Mouse (Mus musculus) adrenal gland, adult 2 months (tissue): ENCODE results near the gene Olfr20. TPM values are rescaled to one million over a fixed set of nuclear protein-coding genes. Genes with fewer than 3 reads are reported as not detected.
A peak's percentile ranks its signal among the peaks of the same experiment; 100 is the strongest.
"Not testable (repeated sequence)": the region's sequence is repeated elsewhere in the genome, so short reads cannot be mapped to it uniquely, and the experiment has no call there.

Experiments
- DNase-seq: peaks from one replicate; pipeline ENCODE4 v3.0.0; 2021
- long read RNA-seq: library from polyadenylated mRNA; stranded (forward); transcript quantifications from one replicate; pipeline ENCODE4 v2.0.0, GENCODE M21; 2021
- polyA plus RNA-seq: library from polyadenylated mRNA; depleted of rRNA; stranded (reverse); fragments of >200 nt; gene quantifications from 2 replicates; pipeline ENCODE4 v1.2.3, GENCODE M21; 2012; rRNA removed
- total RNA-seq, 2 experiments: library from RNA; stranded (reverse); gene quantifications; 2 replicates each; pipeline ENCODE4 v1.2.3; 2021

The Olfr20 gene
- total RNA-seq (not detected), polyA plus RNA-seq (0.22 and 0.31 TPM in 2 replicates)
- long read RNA-seq: 0 reads

DNA sequence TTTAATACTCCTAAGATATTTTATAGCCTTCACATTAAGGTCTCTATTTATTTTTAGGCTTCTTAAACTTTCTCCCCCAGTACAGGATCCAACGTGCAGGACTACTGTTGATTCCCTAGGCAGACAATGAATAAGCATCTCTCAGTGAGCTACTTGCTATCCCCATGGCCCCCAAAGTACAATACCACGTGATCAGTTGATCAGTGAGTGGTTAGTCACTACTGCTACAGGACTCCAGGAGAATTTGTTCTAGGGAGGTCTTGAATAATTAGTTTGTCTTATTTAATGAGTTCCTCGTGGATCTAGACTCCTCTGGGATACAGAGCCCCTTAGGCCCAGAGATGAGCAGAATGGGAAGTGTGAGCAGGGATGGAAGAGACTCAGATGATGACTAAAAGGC lies at the start of gene Olfr20:
Gene Olfr20, plus strand, starts transcription at position 301 of the 400 bp plus-strand sequence.
- no peak for DNase-seq

DNA sequence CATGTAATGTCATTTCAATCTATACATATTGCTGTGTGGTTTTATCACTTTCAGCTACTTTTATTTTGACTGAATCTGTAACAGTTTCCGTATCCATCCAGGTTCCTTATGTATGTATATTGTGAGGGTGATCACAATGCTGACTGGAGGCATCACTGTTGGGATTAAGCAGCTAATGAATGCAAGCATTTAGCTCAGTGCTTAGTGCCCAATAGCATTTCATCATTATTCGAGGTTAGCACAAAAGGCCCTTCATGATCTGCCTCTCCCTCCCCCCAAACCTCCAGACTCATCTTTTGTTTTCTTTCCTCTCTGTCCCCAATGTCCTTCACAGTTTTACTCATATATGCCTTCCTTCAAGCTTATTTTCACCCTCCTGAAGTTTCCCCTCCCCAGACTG lies 47.5 kb upstream of the Olfr20 start:
- DNase-seq: no peak

DNA sequence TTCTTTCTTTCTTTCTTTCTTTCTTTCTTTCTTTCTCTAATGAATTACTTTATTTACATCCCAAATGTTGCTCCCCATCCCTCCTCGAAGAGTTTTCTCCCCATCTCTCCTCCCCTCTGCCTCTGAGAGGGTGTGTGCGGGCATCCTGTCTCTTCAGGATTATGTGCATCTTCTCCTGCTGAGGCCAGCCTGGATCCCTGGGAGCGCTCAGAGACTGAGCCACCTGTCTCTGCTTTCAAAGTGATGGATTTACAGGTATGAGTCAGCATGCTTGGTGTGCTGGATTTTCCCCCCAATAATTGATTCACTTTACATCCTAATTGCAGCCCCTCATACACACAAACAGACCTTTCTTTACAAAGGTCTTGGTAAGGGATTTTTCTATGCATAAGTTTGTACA lies 34.6 kb upstream of the Olfr20 start:
- DNase-seq: no peak

- DNase-seq: not testable (repeated sequence)
These were observed 32.0 kb upstream of the Olfr20 start for GRCm38 (mm10) chr11:73318581-73318980.

GRCm38 (mm10) chr11:73321064-73321463 lies 29.5 kb upstream of the Olfr20 start:
- not testable (repeated sequence) for DNase-seq

GRCm38 (mm10) chr11:73323906-73324830 lies 26.4 kb upstream of the Olfr20 start:
- no peak for DNase-seq

- peak; percentile 38 for DNase-seq
These were observed 24.1 kb upstream of the Olfr20 start for GRCm38 (mm10) chr11:73326485-73326886.

DNA sequence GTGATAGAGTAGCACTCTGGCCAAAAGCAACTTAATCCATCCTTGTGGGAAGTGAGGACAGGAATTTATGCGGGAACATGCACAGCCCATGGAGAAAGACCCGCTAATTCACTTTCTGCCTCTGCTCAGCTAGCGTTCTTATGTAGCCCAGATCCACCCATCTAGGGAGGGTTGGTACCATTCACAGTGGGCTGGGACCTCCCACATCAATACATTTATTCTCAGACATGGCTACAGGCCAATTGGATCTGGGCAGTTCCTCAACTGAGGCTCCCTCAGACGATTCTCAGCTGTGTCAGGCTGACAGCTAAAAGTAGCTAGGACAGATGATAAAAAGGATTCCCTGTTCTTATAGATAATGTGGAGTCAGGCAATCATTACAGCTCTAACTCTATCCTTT lies 23.2 kb upstream of the Olfr20 start:
- no peak for DNase-seq

- no peak for DNase-seq
These were observed 21.1 kb upstream of the Olfr20 start, which contains the start of the genes Aspa, Gm49340 and Spata22 for GRCm38 (mm10) chr11:73329442-73329841. Gene Aspa (minus strand): TSS chr11:73329596. Gene Gm49340 (plus strand): TSS chr11:73329741. Gene Spata22 (plus strand): TSS chr11:73329741.

DNA sequence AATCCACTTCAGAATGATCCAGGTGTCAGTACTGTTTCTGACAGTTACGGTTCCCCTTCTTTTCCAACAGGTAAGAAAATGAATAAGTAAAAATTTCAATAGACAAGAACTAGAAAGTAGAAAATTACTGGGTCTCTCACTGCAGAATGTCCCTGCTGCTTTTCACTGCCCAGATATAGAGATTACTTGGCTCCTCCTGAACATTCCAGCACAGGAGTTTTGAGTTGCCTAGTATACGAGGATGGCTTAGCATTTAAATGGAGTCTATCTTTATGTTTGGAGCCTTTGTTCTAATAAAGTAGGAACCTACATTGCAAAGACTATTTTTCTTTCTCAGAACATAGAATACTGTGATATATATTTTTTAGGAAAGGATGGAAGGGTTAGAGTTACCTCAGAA lies 17.2 kb upstream of the Olfr20 start:
- DNase-seq: no peak

DNA sequence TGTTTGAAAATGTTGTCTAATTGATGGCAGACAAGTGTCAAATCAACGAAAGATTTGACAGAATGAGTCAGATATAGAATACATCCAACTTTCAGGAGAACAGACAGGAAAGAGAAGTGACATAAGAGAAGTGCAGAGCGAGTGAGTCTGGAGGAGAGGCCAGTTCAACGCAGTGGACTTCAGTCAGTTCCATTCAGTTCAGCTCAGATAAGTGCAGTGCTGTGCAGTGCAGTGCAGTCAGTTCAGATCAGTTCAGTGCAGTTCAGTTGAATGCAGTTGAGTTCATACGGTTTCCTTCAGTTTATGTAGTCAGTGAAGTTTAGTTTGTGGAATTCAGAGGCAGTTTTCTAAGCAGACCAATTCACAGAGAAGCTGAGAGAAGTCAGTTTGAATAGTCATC lies 13.7 kb upstream of the Olfr20 start:
- no peak for DNase-seq

- no peak for DNase-seq
These were observed 20.4 kb downstream of the Olfr20 start, which contains the start of gene Olfr376 for GRCm38 (mm10) chr11:73370946-73371345. Gene Olfr376 (plus strand): TSS chr11:73371246.

DNA sequence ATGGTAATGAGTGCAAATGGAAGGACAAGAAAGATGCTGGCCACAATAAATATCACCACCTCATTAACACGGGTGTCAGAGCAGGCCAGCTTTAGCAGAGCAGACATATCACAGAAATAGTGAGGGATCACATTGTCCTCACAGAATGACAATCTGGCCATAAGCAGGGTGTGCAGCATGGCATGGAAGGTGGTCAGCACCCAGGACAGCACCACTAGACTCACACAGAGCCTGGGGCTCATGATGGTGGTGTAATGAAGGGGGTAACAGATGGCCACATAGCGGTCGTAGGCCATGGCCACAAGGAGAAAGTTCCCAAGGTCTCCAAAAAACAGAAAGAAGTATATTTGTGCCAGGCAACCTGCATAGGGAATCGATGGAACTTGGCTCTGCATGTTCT lies 44.8 kb downstream of the Olfr20 start:
- DNase-seq: no peak

GRCm38 (mm10) chr11:73399514-73399913 lies 48.9 kb downstream of the Olfr20 start, which contains the start of gene Olfr1:
Gene Olfr1 (minus strand): TSS chr11:73399614.
- no peak for DNase-seq

Other genes starting within 250 kb of the Olfr20 start
- gene Haspin, start 212.5 kb upstream of the Olfr20 start, total RNA-seq: under 1 TPM; 0.35 TPM
- 0.70 and 0.91 TPM in 2 replicates for gene Haspin, start 212.5 kb upstream of the Olfr20 start, polyA plus RNA-seq
- gene P2rx5, start 190.4 kb upstream of the Olfr20 start, total RNA-seq: 10 to 100 TPM in 1 of 2 experiments, 1 to 10 TPM in 1; 4.4 to 10.9 TPM
- 2.3 and 2.9 TPM in 2 replicates for gene P2rx5, start 190.4 kb upstream of the Olfr20 start, polyA plus RNA-seq
- gene Emc6, start 173.7 kb upstream of the Olfr20 start, total RNA-seq: 10 to 100 TPM; 86.1 to 88.7 TPM
- gene Emc6, start 173.7 kb upstream of the Olfr20 start, polyA plus RNA-seq: 91.0 and 117 TPM in 2 replicates
- gene Tax1bp3, start 173.7 kb upstream of the Olfr20 start, total RNA-seq: 10 to 100 TPM; 71.0 to 87.8 TPM
- gene Tax1bp3, start 173.7 kb upstream of the Olfr20 start, polyA plus RNA-seq: 71.0 and 77.0 TPM in 2 replicates
- 10 to 100 TPM; 16.8 to 18.3 TPM for gene Ctns, start 151.7 kb upstream of the Olfr20 start, total RNA-seq
- gene Ctns, start 151.7 kb upstream of the Olfr20 start, polyA plus RNA-seq: 11.1 and 12.5 TPM in 2 replicates
- gene Shpk, start 151.3 kb upstream of the Olfr20 start, total RNA-seq: 10 to 100 TPM in 1 of 2 experiments, 1 to 10 TPM in 1; 8.8 to 12.4 TPM
- 10.0 and 10.9 TPM in 2 replicates for gene Shpk, start 151.3 kb upstream of the Olfr20 start, polyA plus RNA-seq
- gene Trpv1, start 116.5 kb upstream of the Olfr20 start, total RNA-seq: under 1 TPM; 0.21 to 0.26 TPM
- gene Trpv1, start 116.5 kb upstream of the Olfr20 start, polyA plus RNA-seq: 0.62 and 1.0 TPM in 2 replicates
- under 1 TPM; 0.12 to 0.14 TPM for gene Trpv3, start 83.4 kb upstream of the Olfr20 start, total RNA-seq
- 0.04 and 0.09 TPM in 2 replicates for gene Trpv3, start 83.4 kb upstream of the Olfr20 start, polyA plus RNA-seq
- 10 to 100 TPM; 12.9 to 27.6 TPM for gene Aspa, start 21.2 kb upstream of the Olfr20 start, total RNA-seq
- gene Aspa, start 21.2 kb upstream of the Olfr20 start, polyA plus RNA-seq: 0.48 and 0.59 TPM in 2 replicates
- gene Gm49340, start 21.0 kb upstream of the Olfr20 start, total RNA-seq: not detected
- 0.04 TPM in 1 of 2 replicates, not detected in the other for gene Gm49340, start 21.0 kb upstream of the Olfr20 start, polyA plus RNA-seq
- gene Spata22, start 21.0 kb upstream of the Olfr20 start, total RNA-seq: 1 to 10 TPM; 1.1 to 1.5 TPM
- not detected in 2 replicates for gene Spata22, start 21.0 kb upstream of the Olfr20 start, polyA plus RNA-seq
- gene Olfr376, start 20.5 kb downstream of the Olfr20 start, total RNA-seq: not detected
- gene Olfr376, start 20.5 kb downstream of the Olfr20 start, polyA plus RNA-seq: not detected in 2 replicates
- gene Olfr1, start 48.8 kb downstream of the Olfr20 start, total RNA-seq: not detected
- not detected in 2 replicates for gene Olfr1, start 48.8 kb downstream of the Olfr20 start, polyA plus RNA-seq
- gene Olfr378, start 77.7 kb downstream of the Olfr20 start, total RNA-seq: not detected
- not detected in 2 replicates for gene Olfr378, start 77.7 kb downstream of the Olfr20 start, polyA plus RNA-seq
- gene Olfr380, start 106.7 kb downstream of the Olfr20 start, total RNA-seq: not detected
- not detected in 2 replicates for gene Olfr380, start 106.7 kb downstream of the Olfr20 start, polyA plus RNA-seq
- gene Olfr381, start 140.8 kb downstream of the Olfr20 start, total RNA-seq: not detected
- gene Olfr381, start 140.8 kb downstream of the Olfr20 start, polyA plus RNA-seq: not detected in 2 replicates
- gene Olfr382, start 166.4 kb downstream of the Olfr20 start, total RNA-seq: not detected
- gene Olfr382, start 166.4 kb downstream of the Olfr20 start, polyA plus RNA-seq: not detected in 2 replicates
- gene Olfr385, start 242.2 kb downstream of the Olfr20 start, total RNA-seq: not detected
- gene Olfr385, start 242.2 kb downstream of the Olfr20 start, polyA plus RNA-seq: not detected in 2 replicates
- not detected for gene Olfr384, start 247.8 kb downstream of the Olfr20 start, total RNA-seq
- gene Olfr384, start 247.8 kb downstream of the Olfr20 start, polyA plus RNA-seq: not detected in 2 replicates